Mouse (Mus musculus): Measurements from ENCODE around the gene Tuba1c. TPM values are rescaled to one million over a fixed set of nuclear protein-coding genes. Genes with fewer than 3 reads are reported as not detected.

The Tuba1c gene
- polyA plus RNA-seq, 1 experiment: 976 TPM

- Histone ChIP-seq H3K79me3 (ENCODE audit: low read depth) (no peaks in the 10 kb centered on the region), H3K27me3 (ENCODE audit: control insufficient read depth, insufficient read depth, insufficient read length) (no peaks in the 10 kb centered on the region), H3K4me3 (ENCODE audit: insufficient read depth, poor library complexity, severe bottlenecking) (peak overlapping the region; percentile 32), H3ac (ENCODE audit: control insufficient read depth, insufficient read length, low read depth) (peak overlapping the region; percentile 84), H3K36me3 (ENCODE audit: control insufficient read depth, insufficient read depth) (no peaks in the 10 kb centered on the region), H3K79me2 (ENCODE audit: control insufficient read depth, insufficient read depth) (no peaks in the 10 kb centered on the region)
- TF ChIP-seq CEBPB (IDR thresholded peaks at IDR 0.05; ENCODE audit: low read depth) (peak; percentile 95), USF1 (IDR thresholded peaks at IDR 0.05; ENCODE audit: low read depth) (no peak), MAX (IDR thresholded peaks at IDR 0.05) (peak; percentile 96), MYOG (IDR thresholded peaks at IDR 0.05; ENCODE audit: control insufficient read depth, extremely low read depth, insufficient read length) (no peak), CTCF (IDR thresholded peaks at IDR 0.05; ENCODE audit: control insufficient read depth, insufficient read depth, insufficient read length) (peak; percentile 100), FOSL1 (IDR thresholded peaks at IDR 0.05; ENCODE audit: insufficient read depth, low read length, poor library complexity, severe bottlenecking) (no peak), MYOD1 (IDR thresholded peaks at IDR 0.05; ENCODE audit: control insufficient read depth, insufficient read length, low read depth) (peak; percentile 14)
These were observed 36.4 kb upstream of the Tuba1c start for GRCm38 (mm10) chr15:98993093-98993793.

GRCm38 (mm10) chr15:98993865-98994264 is 35.8 kb upstream of the Tuba1c start:
- TF ChIP-seq MAX (IDR thresholded peaks at IDR 0.05): peak; percentile 67
- TF ChIP-seq USF1 (IDR thresholded peaks at IDR 0.05; ENCODE audit: low read depth): no peak
- no peak for TF ChIP-seq MYOG (IDR thresholded peaks at IDR 0.05; ENCODE audit: control insufficient read depth, extremely low read depth, insufficient read length)
- peak; percentile 87 for TF ChIP-seq CTCF (IDR thresholded peaks at IDR 0.05; ENCODE audit: control insufficient read depth, insufficient read depth, insufficient read length)
- no peak for TF ChIP-seq FOSL1 (IDR thresholded peaks at IDR 0.05; ENCODE audit: insufficient read depth, low read length, poor library complexity, severe bottlenecking)
- peak; percentile 39 for TF ChIP-seq CEBPB (IDR thresholded peaks at IDR 0.05; ENCODE audit: low read depth)
- TF ChIP-seq MYOD1 (IDR thresholded peaks at IDR 0.05; ENCODE audit: control insufficient read depth, insufficient read length, low read depth): no peak
- Histone ChIP-seq H3ac (ENCODE audit: control insufficient read depth, insufficient read length, low read depth) (no peak overlapping the region), H3K36me3 (ENCODE audit: control insufficient read depth, insufficient read depth) (no peaks in the 10 kb centered on the region), H3K27me3 (ENCODE audit: control insufficient read depth, insufficient read depth, insufficient read length) (no peaks in the 10 kb centered on the region), H3K4me3 (ENCODE audit: insufficient read depth, poor library complexity, severe bottlenecking) (no peak overlapping the region), H3K79me2 (ENCODE audit: control insufficient read depth, insufficient read depth) (no peaks in the 10 kb centered on the region), H3K79me3 (ENCODE audit: low read depth) (no peaks in the 10 kb centered on the region)

- H3ac ChIP-seq (ENCODE audit: control insufficient read depth, insufficient read length, low read depth): no peak overlapping the region
- H3K79me3 ChIP-seq (ENCODE audit: low read depth): no peaks in the 10 kb centered on the region
- H3K27me3 ChIP-seq (ENCODE audit: control insufficient read depth, insufficient read depth, insufficient read length): no peaks in the 10 kb centered on the region
- H3K79me2 ChIP-seq (ENCODE audit: control insufficient read depth, insufficient read depth): no peaks in the 10 kb centered on the region
- H3K4me3 ChIP-seq (ENCODE audit: insufficient read depth, poor library complexity, severe bottlenecking): no peak overlapping the region
- no peaks in the 10 kb centered on the region for H3K36me3 ChIP-seq (ENCODE audit: control insufficient read depth, insufficient read depth)
- TF ChIP-seq USF1 (IDR thresholded peaks at IDR 0.05; ENCODE audit: low read depth): no peak
These were observed 34.7 kb upstream of the Tuba1c start for GRCm38 (mm10) chr15:98994957-98995520.

GRCm38 (mm10) chr15:98996840-98997239 is 32.9 kb upstream of the Tuba1c start:
- Histone ChIP-seq H3K79me3 (ENCODE audit: low read depth) (no peaks in the 10 kb centered on the region), H3ac (ENCODE audit: control insufficient read depth, insufficient read length, low read depth) (no peak overlapping the region)

GRCm38 (mm10) chr15:98997938-98998774 is 31.5 kb upstream of the Tuba1c start:
- H3K4me3 ChIP-seq (ENCODE audit: insufficient read depth, poor library complexity, severe bottlenecking): no peak overlapping the region
- no peaks in the 10 kb centered on the region for H3K79me2 ChIP-seq (ENCODE audit: control insufficient read depth, insufficient read depth)
- H3K79me3 ChIP-seq (ENCODE audit: low read depth): no peaks in the 10 kb centered on the region
- TF ChIP-seq CTCF (IDR thresholded peaks at IDR 0.05; ENCODE audit: control insufficient read depth, insufficient read depth, insufficient read length) (no peak), MYOD1 (IDR thresholded peaks at IDR 0.05; ENCODE audit: control insufficient read depth, insufficient read length, low read depth) (no peak), MAX (IDR thresholded peaks at IDR 0.05) (no peak), MYOG (IDR thresholded peaks at IDR 0.05; ENCODE audit: control insufficient read depth, extremely low read depth, insufficient read length) (no peak), USF1 (IDR thresholded peaks at IDR 0.05; ENCODE audit: low read depth) (no peak), CEBPB (IDR thresholded peaks at IDR 0.05; ENCODE audit: low read depth) (no peak), FOSL1 (IDR thresholded peaks at IDR 0.05; ENCODE audit: insufficient read depth, low read length, poor library complexity, severe bottlenecking) (no peak)
- no peaks in the 10 kb centered on the region for H3K27me3 ChIP-seq (ENCODE audit: control insufficient read depth, insufficient read depth, insufficient read length)
- no peaks in the 10 kb centered on the region for H3K36me3 ChIP-seq (ENCODE audit: control insufficient read depth, insufficient read depth)
- H3ac ChIP-seq (ENCODE audit: control insufficient read depth, insufficient read length, low read depth): no peak overlapping the region

More at GRCm38 (mm10) chr15:98996840-98997239, 32.9 kb upstream of the Tuba1c start:
- H3K27me3 ChIP-seq (ENCODE audit: control insufficient read depth, insufficient read depth, insufficient read length): no peaks in the 10 kb centered on the region
- no peak for TF ChIP-seq MYOG (IDR thresholded peaks at IDR 0.05; ENCODE audit: control insufficient read depth, extremely low read depth, insufficient read length)
- no peaks in the 10 kb centered on the region for H3K36me3 ChIP-seq (ENCODE audit: control insufficient read depth, insufficient read depth)
- H3K4me3 ChIP-seq (ENCODE audit: insufficient read depth, poor library complexity, severe bottlenecking): no peak overlapping the region
- H3K79me2 ChIP-seq (ENCODE audit: control insufficient read depth, insufficient read depth): no peaks in the 10 kb centered on the region

Measured in C2C12 (cell line).